Mouse (Mus musculus) kidney, postnatal 4 days (tissue): ENCODE results near the gene Maf.

ENCODE experiments used
- DNase-seq, 2 experiments: peaks; one replicate each; pipeline ENCODE4 v3.0.0; 2021; ENCODE audit warnings: mixed read lengths in 2 of 2

Gene Maf

DNA sequence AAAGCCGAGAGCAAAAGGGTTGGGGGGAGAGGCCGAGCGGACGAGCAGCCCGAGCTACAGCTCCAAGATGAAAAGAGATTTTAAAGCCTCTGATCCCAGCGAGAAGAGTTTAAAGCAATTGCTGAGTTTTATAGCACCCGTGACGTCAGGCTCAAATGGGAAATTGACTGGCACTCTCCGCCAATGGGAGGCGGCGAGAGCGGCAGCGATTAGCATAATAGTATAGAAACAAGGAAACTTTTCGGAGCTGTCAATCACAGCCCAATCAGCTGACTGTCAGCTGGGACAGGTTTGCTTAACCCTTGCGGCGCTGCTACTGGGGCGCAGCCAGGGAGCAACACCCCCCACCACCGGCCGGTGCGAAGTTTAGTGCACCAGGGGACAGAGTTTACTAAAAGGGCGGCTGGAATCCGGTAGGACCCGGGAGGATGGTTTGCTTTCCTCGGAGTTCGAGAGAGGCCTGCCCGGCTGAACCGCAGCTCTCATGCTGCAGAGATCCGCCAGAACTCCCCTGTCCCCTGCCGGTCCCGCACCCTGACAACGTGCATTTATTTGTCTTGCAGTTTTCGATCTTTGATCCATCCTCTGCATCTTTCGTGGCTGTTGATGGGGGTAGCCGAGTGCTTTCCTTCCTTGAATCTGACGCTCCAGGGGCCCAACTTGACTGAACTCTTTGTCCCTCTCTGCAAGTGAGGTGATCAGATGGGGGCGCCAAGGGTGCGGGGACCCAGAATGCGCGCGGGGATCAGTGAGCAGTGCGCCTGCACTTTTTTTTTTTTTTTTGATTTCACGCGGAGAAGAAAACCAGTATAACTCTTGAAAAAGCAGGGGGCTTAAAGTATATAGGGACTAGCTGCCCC is at the start of gene Maf:
Maf (minus strand) TSS at position 64 of the 860 bp plus-strand sequence.
- DNase-seq = peak; percentile 87 to 93

DNA sequence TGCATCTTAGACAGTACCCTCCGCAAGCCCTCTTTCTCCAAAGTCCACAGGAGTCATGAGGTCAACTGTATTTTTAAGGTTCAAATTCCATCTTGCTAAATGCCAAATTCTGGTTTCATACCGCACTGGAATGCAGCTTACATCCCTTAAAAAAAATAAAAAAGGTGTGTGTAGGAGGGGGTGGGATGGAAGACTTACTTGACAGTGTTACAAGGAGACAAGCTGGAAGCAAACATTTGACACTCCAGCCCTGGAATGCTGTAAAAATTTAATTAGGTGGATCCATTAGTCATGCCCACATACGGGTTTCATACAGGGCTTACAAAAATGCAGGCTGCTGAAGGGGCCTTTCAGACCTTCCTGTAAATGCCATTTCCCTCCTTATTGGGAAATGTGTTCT is 49.4 kb upstream of the Maf start:
- no peak for DNase-seq

DNA sequence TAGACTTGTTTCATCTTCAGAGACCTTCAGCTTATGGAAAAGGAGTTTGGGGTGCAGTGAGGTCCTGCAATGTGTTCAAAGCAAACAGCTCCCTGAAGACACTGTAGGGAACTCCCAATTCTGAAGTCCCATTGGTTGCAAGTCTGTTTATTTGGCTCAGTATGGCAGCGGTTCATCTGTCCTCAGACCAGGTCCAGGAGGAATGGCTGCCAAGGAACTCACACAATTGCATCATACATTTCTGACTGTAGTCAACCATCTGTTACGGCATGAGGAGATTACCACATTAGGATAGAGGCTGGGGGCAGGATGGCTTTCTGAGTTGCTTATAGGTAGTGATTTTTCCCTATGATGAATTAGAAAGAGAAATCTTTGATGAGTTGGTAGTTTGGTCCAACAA is 48.4 kb upstream of the Maf start:
- DNase-seq = no peak

- DNase-seq = no peak
These were observed 47.1 kb upstream of the Maf start for GRCm38 (mm10) chr8:115754694-115755093.

- DNase-seq = peak in 1 of 2 experiments; percentile 16
These were observed 46.2 kb upstream of the Maf start for GRCm38 (mm10) chr8:115753801-115754200.

- no peak for DNase-seq
These were observed 39.8 kb upstream of the Maf start for GRCm38 (mm10) chr8:115747426-115747825.

DNA sequence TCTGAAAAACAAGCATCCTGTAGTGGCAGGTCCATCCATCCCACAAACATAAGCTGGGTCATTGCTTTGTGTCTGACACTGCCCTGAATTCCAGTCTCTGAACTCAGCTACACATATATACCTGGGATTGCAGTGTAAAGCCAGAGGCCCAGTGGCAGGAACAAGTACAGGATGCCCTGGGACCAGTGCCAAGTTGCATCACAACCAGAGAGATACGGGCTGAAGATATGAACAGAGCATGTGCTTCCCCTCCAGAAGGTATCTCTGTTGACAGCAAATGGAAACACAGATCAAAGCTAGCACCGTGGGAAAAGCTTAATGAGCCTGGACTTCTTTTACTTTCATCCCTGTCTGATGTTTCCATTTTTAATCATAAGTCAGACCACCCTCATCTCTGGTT is 38.1 kb upstream of the Maf start:
- DNase-seq = no peak

DNA sequence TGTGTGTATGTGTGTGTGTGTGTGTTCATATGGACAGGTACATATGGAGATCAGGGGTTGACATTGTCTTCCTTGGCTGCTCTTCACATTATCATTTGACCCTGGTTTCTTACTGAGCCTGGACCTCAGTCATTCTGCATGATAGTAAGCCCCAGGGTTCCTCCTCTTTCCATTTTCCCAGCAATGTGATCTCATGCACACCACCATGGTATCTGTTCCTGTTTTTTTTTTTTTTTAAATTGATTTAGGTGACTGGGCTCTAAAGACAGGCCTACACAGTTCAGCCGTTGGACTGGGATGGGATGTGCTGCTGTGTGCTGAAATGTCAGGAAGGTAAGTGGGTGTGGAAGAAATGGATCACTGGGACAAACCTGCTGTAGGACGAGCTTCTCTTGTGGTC is 35.8 kb upstream of the Maf start:
- DNase-seq = no peak

DNA sequence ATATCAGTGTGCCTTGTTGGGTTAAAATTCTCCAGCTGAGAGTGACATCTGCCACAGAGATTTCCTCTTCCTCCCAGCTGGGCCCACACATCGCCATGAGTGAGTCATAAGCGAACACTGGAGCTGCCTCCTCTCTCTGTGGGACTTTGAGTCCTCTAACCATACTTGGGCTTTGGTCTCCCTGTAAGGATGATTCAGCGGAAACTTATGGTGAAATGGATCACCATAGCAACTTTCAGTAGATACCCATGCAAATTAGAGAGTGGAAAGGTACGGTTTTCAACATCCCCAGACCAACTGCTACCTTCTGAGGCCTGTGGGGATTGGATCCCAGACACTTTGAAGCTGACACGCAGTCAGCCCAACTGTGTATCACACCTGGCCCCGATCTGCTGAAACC is 35.1 kb upstream of the Maf start:
- no peak for DNase-seq

DNA sequence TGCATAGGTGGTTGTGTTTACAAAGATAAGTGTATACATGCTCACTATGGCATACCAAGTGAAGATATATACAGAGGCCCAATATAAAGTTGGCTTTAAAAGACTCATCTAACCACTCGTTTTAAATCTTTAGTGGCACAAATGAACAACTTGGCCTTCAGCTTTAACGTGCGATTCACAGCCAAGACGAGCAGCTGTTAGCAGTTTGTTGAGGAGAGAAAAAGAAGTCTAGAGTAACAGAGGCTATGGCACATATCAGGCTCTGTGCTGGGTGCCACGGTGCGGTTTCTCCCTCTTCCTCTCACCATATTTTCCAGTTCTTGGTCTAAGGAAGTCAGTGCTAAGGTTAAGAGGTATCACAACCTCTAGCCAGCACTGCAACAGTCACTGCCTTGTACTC is 34.4 kb upstream of the Maf start:
- DNase-seq = no peak

DNA sequence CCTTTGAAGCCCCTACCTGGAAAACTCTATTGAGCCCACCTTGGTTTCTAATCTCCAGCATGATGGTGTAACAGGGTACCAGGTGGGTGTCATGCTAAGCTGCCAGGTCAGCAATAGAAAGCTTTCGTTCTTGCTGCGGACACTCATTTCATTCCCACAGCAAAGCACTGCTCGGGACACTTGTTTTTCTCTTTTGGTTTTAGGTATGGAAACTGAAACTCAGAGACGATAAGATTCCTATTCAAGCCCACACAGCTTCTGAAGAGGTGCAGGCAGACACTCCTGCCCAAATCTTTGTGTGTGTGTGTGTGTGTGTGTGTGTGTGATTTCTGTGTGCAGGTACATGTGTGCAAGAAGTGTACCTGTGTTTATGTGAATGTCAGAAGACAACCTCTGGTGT is 32.2 kb upstream of the Maf start:
- DNase-seq = no peak

GRCm38 (mm10) chr8:115732401-115732800 is 24.8 kb upstream of the Maf start:
- DNase-seq = no peak

- DNase-seq = no peak
These were observed 19.2 kb upstream of the Maf start for GRCm38 (mm10) chr8:115726807-115727206.

DNA sequence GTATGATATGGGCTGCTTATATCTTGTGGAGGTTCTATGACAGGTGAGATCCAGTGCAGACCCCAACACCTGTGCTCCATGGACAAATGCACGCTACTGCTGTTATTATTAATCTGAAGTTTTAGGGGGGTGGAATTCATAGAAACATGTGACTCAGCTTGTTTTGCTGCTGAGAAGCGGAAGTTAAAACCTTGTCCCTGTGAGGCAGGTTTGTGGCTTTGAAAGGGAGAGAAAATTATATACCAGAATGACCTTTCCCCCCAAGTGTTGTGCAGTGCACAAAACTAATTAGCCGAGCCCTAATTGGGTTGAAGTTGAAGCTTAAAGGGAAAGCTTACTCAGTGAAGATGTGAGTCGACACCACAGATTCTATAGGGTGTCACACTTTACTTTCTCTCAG is 18.6 kb upstream of the Maf start:
- DNase-seq = no peak

DNA sequence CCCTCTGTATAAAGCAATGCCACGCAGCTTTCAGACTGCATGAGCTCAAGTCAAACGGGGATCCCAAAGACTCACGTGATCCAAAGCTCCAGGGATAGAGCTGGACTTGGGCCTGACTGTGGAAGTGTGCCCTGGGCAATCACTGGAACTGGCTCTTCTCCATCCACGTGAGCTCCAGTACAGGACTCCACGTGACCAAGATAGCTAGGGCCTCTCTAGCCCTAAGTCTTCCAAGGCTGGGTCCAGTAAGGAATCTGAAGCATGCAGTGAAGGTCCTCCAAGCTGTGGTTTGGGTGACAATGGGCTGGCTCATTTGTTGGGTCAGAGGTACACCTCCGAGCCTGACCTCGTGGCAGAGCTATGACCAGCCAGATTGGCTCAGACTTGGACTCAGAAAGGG is 11.5 kb upstream of the Maf start:
- DNase-seq = no peak

DNA sequence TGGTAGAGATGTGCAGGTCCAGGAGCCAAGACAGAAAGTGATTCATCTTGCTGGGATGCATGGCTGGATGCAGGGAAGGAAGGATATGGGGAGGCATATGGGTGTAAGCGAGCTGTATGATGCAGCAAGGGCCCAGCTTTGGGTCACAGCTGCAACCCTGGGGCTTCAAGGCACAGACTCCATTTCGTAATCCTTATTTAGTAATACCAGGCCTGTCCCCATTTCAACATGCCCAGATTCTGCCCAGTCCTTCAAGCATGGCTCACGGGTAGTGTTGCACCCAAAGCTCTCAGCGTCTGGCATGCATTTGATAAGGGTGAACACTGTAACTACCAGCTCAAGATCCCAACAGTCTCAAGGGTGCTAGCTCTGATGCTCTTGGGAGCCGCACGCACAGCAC is 11.0 kb upstream of the Maf start:
- no peak for DNase-seq

GRCm38 (mm10) chr8:115715262-115715661 is 7.7 kb upstream of the Maf start:
- DNase-seq = no peak

GRCm38 (mm10) chr8:115711106-115711505 is 3.5 kb upstream of the Maf start:
- DNase-seq = no peak

GRCm38 (mm10) chr8:115709931-115710330 is 2.3 kb upstream of the Maf start:
- DNase-seq = no peak

GRCm38 (mm10) chr8:115708936-115709780 is 1.6 kb upstream of the Maf start:
- peak; percentile 88 to 89 for DNase-seq

DNA sequence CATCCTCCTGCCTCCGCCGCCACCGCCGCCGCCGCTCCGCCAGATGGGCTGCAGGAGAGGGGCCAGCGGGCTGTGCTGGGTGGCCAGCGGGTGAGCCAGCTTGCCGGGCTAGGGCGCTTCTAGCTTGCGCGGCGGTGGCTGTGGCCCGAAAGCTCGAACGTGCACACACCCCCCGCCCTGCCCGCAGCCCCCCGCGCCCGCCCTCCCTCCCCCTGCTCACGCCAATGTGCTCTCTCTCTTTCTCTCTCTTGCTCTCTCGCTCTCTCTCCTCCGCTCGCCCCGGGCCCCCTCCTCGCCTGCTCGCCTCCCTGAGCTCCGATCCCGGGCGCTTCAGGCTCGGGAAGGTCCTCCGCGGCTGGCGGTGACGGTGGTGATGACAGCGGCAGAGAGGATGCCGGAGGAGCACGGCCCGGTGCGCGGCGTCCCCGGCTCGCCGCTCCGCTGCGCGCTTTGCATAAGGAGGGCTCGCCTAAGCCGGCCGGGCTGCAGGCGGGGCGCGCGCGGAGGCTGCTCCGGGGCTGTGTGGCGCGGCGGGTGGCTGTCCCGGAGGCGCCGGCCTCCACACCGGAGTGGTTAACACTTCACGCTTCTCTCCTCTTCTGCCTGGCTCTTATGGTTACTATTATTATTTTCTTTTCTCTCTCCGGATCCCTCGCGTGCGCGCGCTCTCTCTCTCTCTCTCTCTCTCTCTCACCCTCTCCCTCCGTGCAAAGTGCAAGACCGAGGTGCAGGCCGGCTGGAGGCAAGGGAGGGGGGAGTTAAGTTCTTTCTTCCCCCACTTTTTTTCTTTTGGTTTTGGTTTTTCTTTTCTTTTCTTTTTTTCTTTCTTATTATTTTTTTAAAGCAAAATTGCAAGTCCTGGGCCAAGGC is 498 bp downstream of the Maf start:
- peak; percentile 79 to 87 for DNase-seq

GRCm38 (mm10) chr8:115706411-115706860 is 1.2 kb downstream of the Maf start:
- DNase-seq = peak; percentile 57 to 73

DNA sequence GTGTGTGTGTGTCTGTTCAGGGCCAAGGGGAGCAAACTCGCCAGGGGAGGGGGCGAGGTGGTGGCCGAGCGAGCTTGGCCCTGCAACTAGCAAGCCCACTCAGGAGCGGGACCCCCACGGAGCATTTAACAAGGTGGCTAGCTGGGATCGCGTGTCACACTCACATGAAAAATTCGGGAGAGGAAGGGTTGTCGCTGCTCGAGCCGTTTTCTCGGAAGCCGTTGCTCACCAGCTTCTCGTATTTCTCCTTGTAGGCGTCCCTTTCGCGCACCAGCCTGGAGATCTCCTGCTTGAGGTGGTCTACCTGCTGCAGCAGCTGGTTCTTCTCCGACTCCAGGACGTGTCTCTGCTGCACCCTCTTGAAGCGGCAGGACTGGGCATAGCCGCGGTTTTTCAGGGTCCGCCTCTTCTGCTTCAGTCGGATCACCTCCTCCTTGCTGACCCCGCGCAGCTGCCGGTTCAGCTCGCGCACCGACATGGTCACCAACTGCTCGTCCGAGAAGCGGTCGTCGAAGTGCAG is 1.9 kb downstream of the Maf start:
- peak; percentile 66 to 80 for DNase-seq
